Mouse (Mus musculus): ENCODE measurements at regions not wholly inside any gene's neighbourhood (a gene's known extent, or its start where the extent isn't known, plus 50 kb on each side); places are given as distances from the start of the nearest gene placed in this dataset.

- no peak for DNase-seq (ENCODE audit: low read depth)
Observed at GRCm38 (mm10) chr2:128536294-128536693, 54.7 kb upstream of the Spdye4c start.

- DNase-seq (ENCODE audit: low read depth) = peak; percentile 59
Observed at GRCm38 (mm10) chr2:128537425-128537824, 53.6 kb upstream of the Spdye4c start.

- no peak for DNase-seq (ENCODE audit: low read depth)
Observed at GRCm38 (mm10) chr2:128538736-128539135, 52.3 kb upstream of the Spdye4c start.
